Mouse (Mus musculus) liver, embryonic 13.5 days (tissue): ENCODE results near the gene Mfap1b. TPM values are rescaled to one million over a fixed set of nuclear protein-coding genes. Genes with fewer than 3 reads are reported as not detected.

Experiments used
- ATAC-seq: fragments of 200-750 bp; cut with Nextera tagmentation; 2 replicates; pipeline ENCODE4 v1.8.0; 2017; ENCODE audit warnings: low read depth, mild to moderate bottlenecking, moderate number of reproducible peaks, moderate library complexity
- DNase-seq: peaks from one replicate; pipeline ENCODE4 v3.0.0; 2022
- H3K27ac ChIP-seq: fragments of 300-500 bp; sonication (generic); 2 replicates; pipeline ENCODE4 v1.5.1; 2015; ENCODE audit warnings: moderate library complexity, mild to moderate bottlenecking, inconsistent platforms
- H3K27me3 ChIP-seq: fragments of 300-500 bp; sonication (generic); 2 replicates; pipeline ENCODE4 v1.6.1; 2015; ENCODE audit warnings: mild to moderate bottlenecking, inconsistent platforms
- H3K36me3 ChIP-seq: fragments of 300-500 bp; sonication (generic); 2 replicates; pipeline ENCODE4 v1.6.1; 2015; ENCODE audit warnings: mild to moderate bottlenecking, inconsistent platforms
- H3K4me1 ChIP-seq: fragments of 300-500 bp; sonication (generic); replicated peaks from 2 replicates; pipeline ENCODE4 v1.6.1; 2015; ENCODE audit warnings: inconsistent platforms
- H3K4me2 ChIP-seq: fragments of 300-500 bp; sonication (generic); 2 replicates; pipeline ENCODE4 v1.6.1; 2015; ENCODE audit warnings: inconsistent platforms, mild to moderate bottlenecking, moderate library complexity
- H3K4me3 ChIP-seq: fragments of 300-500 bp; sonication (generic); replicated peaks from 2 replicates; pipeline ENCODE4 v1.5.1; 2015; ENCODE audit warnings: mild to moderate bottlenecking, inconsistent platforms
- H3K9ac ChIP-seq: fragments of 300-500 bp; sonication (generic); 2 replicates; pipeline ENCODE4 v1.6.1; 2015; ENCODE audit warnings: mild to moderate bottlenecking, inconsistent platforms
- H3K9me3 ChIP-seq: fragments of 300-500 bp; sonication (generic); replicated peaks from 2 replicates; pipeline ENCODE4 v1.6.1; 2016; ENCODE audit warnings: inconsistent platforms
- WGBS: fragments of 180-500 bp; shearing (Covaris S2); methylation state at CpG from one replicate; pipeline ENCODE4 v1.1.7; 2015; ENCODE audit not compliant: insufficient replicate concordance; 5-methylcytosine and 5-hydroxymethylcytosine counted together
- microRNA-seq: library from miRNA; unstranded; fragments of <30 nt; microRNA quantifications from one replicate; pipeline ENCODE4, GENCODE M21; 2016
- polyA plus RNA-seq: library from polyadenylated mRNA; unstranded; fragments of >200 nt; fragmentation: Nextera tagmentation; extraction: Ambion mirVana; gene quantifications from 2 replicates; pipeline ENCODE4 v1.2.1, GENCODE M21; 2015

Mfap1b gene
- polyA plus RNA-seq, 1 experiment from 2014 or later = 22.7 TPM

DNA sequence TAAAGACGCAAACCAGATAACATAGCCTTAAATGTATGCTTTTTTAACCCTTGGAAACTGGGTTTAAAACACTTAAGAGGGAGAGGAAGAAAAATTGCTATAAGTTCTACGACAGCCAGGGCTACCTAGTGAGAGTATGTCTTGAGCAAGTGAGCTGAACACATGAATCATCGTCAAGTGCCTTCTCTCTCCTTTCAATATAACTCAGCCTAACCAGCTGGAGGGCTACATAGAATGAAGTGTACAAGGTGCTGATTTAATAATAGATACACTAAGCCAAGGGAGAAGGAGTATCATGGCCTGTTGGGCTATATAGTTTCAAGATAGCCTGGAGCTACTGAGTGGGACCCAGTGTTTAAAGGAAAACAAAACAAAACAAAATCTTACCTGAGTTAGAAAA is 55.4 kb downstream of the Mfap1b start:
- Histone ChIP-seq H3K27me3 (no peaks in the 10 kb centered on the region), H3K4me1 (peaks cover 46% of the 10 kb centered on the region), H3K9ac (no peak overlapping the region), H3K4me3 (no peak overlapping the region), H3K27ac (no peak overlapping the region), H3K36me3 (peaks cover 59% of the 10 kb centered on the region), H3K4me2 (no peak overlapping the region), H3K9me3 (no peaks in the 10 kb centered on the region)
- WGBS = 90% methylated on average over 3 of the region's 3 CpGs
- ATAC-seq (no peak), DNase-seq (no peak)

DNA sequence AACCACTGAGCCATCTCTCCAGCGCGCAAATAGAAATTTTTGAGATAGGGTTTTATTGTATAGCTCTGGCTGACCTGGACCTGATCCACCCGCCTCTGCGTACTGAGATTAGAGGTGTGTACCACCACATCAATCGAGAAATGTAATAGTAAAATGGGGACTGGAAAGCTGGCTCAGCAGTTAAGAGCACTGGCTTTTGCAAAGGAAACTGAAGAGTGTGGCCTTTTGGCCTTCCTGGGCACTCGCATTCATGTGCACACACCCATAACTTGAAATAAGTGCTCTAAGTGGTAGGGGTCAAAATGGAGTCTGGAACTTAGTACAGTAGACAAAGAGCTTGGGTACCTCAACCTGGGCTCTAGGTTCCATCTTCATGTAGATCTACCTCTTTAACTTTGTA is 57.5 kb downstream of the Mfap1b start:
- Histone ChIP-seq H3K27me3 (no peaks in the 10 kb centered on the region), H3K27ac (no peak overlapping the region), H3K4me3 (peak overlapping the region; percentile 98; the same call in 1 of the 2 replicates), H3K36me3 (peaks cover 39% of the 10 kb centered on the region), H3K9me3 (no peaks in the 10 kb centered on the region), H3K4me1 (peaks cover 59% of the 10 kb centered on the region), H3K9ac (0 out of 2 replicates have a peak overlapping the region, but pooled peaks have one; percentile 11), H3K4me2 (peak overlapping the region; percentile 88)
- 84% methylated on average over 6 of the region's 6 CpGs for WGBS
- DNase-seq (no peak), ATAC-seq (no peak)

- Histone ChIP-seq H3K9ac (peak overlapping the region; percentile 99), H3K36me3 (peaks cover 36% of the 10 kb centered on the region), H3K27me3 (no peaks in the 10 kb centered on the region), H3K4me1 (peaks cover 59% of the 10 kb centered on the region), H3K9me3 (no peaks in the 10 kb centered on the region), H3K4me3 (peak overlapping the region; percentile 98), H3K4me2 (peak overlapping the region; percentile 88), H3K27ac (0 out of 2 replicates have a peak overlapping the region, but pooled peaks have one; percentile 10)
- DNase-seq (no peak), ATAC-seq (no peak)
- WGBS = 63% methylated on average over 3 of the region's 3 CpGs
Observed at GRCm38 (mm10) chr2:121415591-121415990, 58.3 kb downstream of the Mfap1b start.

DNA sequence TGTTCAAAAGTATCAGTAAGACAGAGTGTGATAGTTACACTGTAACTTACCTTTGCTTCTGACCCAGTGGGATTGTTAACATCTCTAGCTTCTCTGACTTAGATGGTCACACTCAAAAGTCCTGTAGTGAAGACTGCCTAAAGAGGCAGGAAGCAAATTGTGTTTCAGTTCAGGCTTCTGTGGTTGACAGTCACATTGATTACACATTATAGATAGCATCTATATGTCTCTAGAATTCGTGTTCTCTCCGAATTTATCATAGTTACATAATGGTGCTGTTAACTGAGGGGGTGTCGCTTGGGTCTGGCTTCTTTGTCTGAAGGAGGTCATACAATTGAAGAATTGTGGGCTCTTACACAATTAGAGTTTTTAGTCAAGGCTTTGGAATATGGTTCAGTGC is 58.8 kb downstream of the Mfap1b start:
- Histone ChIP-seq H3K4me3 (peak overlapping the region; percentile 98), H3K9ac (peak overlapping the region; percentile 99), H3K27me3 (no peaks in the 10 kb centered on the region), H3K36me3 (peaks cover 34% of the 10 kb centered on the region), H3K4me2 (peak overlapping the region; percentile 88), H3K9me3 (no peaks in the 10 kb centered on the region), H3K27ac (0 out of 2 replicates have a peak overlapping the region, but pooled peaks have one; percentile 95), H3K4me1 (peaks cover 59% of the 10 kb centered on the region)
- WGBS = 26% methylated on average over 3 of the region's 3 CpGs
- DNase-seq = no peak
- ATAC-seq = no peak

DNA sequence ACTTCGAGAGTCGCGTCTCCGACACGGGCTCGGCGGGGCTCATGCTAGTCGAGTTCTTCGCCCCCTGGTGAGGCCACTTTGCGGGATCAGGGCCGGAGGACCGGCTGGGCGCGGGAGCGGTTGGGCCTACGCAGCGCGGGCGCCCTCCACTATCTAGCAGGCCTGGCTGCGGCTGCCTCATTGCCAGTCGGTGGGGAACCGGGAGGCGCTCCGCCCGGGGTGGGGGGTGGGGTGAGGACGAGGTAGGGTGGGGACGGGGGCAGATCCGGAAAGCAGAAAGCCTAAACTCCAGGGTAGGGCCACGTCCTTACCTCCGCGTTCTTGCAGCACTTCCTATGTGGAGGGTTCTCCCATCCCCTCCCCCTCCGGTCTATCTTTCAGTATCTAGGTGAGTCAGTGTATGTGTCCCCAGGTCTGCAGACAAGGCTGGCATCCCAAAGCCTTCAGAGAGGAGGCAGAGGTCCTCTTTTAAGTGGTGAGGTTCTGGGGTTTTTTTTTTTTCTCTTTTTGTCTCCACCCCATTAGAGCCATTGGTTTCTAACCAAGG is 59.7 kb downstream of the Mfap1b start:
- 0% methylated on average over 32 of the region's 32 CpGs for WGBS
- peak overlapping the region; percentile 88 for H3K4me2 ChIP-seq
- H3K36me3 ChIP-seq = peaks cover 30% of the 10 kb centered on the region

DNA sequence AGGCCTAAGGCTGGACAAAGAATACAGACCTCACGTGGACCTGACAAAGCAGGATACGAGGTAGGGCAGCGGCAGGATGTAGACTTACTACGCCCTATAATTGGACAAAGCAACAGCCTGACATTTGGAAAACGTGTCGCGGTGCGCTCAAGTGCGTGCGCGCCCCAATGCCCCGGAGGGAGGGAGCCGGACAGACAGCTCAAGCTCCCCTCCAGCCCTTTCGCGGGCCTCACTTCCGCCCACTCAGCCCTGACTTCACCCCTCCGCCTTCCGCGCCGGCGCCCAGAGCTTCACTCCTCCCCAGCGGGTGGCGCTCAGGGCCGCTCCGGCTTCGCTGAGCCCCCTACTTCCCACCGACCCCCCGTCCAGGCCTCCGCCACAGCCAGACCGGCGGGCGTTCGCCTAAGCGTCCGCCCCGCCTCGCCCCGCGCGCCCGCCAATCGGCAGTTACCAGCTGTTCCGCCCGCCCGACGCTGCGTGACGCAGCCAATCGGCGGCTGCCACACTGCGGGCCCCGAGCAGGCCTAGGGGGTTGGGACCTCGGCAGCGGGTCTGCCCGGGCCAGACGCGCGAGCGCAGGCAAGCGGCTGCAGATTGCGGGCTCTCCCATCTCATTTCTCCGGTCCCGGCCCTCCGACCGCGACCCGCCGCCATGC is 60.4 kb downstream of the Mfap1b start, which contains the start of the genes Pdia3 and Catsper2:
Pdia3 (plus strand) TSS at position 389 of the 656 bp plus-strand sequence.
Catsper2 (minus strand) TSS at position 406 of the 656 bp plus-strand sequence.
- H3K4me2 ChIP-seq = peak within 1 kb of the TSS; percentile 88
- peak; percentile 94 for DNase-seq
- ATAC-seq = peak; percentile 97
- H3K27ac ChIP-seq = peak within 1 kb of the TSS; percentile 95
- H3K36me3 ChIP-seq = peaks cover 24% of the 10 kb centered on the region
- H3K27me3 ChIP-seq = no peaks in the 10 kb centered on the region
- peak within 1 kb of the TSS; percentile 98 for H3K4me3 ChIP-seq
- peak within 1 kb of the TSS; percentile 99 for H3K9ac ChIP-seq
- H3K4me1 ChIP-seq = peaks cover 52% of the 10 kb centered on the region
- no peaks in the 10 kb centered on the region for H3K9me3 ChIP-seq
- under 1% methylated on average over 68 of the region's 68 CpGs for WGBS

More for the DNA sequence above, 59.7 kb downstream of the Mfap1b start:
- Histone ChIP-seq H3K9ac (peak overlapping the region; percentile 99), H3K4me1 (peaks cover 59% of the 10 kb centered on the region), H3K4me3 (peak overlapping the region; percentile 98), H3K9me3 (no peaks in the 10 kb centered on the region), H3K27me3 (no peaks in the 10 kb centered on the region), H3K27ac (peak overlapping the region; percentile 95)
- ATAC-seq = peak; percentile 70
- peak; percentile 40 for DNase-seq

GRCm38 (mm10) chr2:121412843-121413386 is 61.0 kb downstream of the Mfap1b start:
- Histone ChIP-seq H3K4me2 (peak overlapping the region; percentile 88), H3K4me3 (peak overlapping the region; percentile 98), H3K27me3 (no peaks in the 10 kb centered on the region), H3K27ac (peak overlapping the region; percentile 95), H3K9me3 (no peaks in the 10 kb centered on the region), H3K9ac (peak overlapping the region; percentile 99), H3K36me3 (peaks cover 18% of the 10 kb centered on the region), H3K4me1 (peaks cover 49% of the 10 kb centered on the region)
- 2% methylated on average over 4 of the region's 4 CpGs for WGBS
- ATAC-seq (peak; percentile 11; the same call in 1 of the 2 replicates), DNase-seq (peak; percentile 42)

Small RNA genes lying within 50 kb of the gene (microRNA-seq; reads per million reads assigned to microRNA genes)
- gene Gm22953 = not detected

Other genes starting within 250 kb of the Mfap1b start
- 15.5 and 18.7 TPM in 2 replicates for gene Trp53bp1, start 202.7 kb downstream of the Mfap1b start, polyA plus RNA-seq
- 0.14 and 0.20 TPM in 2 replicates for gene Map1a, start 184.5 kb downstream of the Mfap1b start, polyA plus RNA-seq
- gene Ppip5k1, start 118.7 kb downstream of the Mfap1b start, polyA plus RNA-seq = 6.1 and 7.9 TPM in 2 replicates
- 0.20 and 0.36 TPM in 2 replicates for gene Ckmt1, start 116.4 kb downstream of the Mfap1b start, polyA plus RNA-seq
- not detected in 2 replicates for gene Strc, start 86.9 kb downstream of the Mfap1b start, polyA plus RNA-seq
- 291 and 374 TPM in 2 replicates for gene Pdia3, start 60.3 kb downstream of the Mfap1b start, polyA plus RNA-seq
- 0.52 and 0.76 TPM in 2 replicates for gene Catsper2, start 60.3 kb downstream of the Mfap1b start, polyA plus RNA-seq
- 1.6 and 2.0 TPM in 2 replicates for gene Ell3, start 29.8 kb downstream of the Mfap1b start, polyA plus RNA-seq
- gene Serf2, start 24.9 kb downstream of the Mfap1b start, polyA plus RNA-seq = 269 and 300 TPM in 2 replicates
- 111 and 119 TPM in 2 replicates for gene Hypk, start 20.8 kb downstream of the Mfap1b start, polyA plus RNA-seq
- 0.07 and 0.08 TPM in 2 replicates for gene Serinc4, start 17.3 kb downstream of the Mfap1b start, polyA plus RNA-seq
- gene Mfap1a, start 32.6 kb upstream of the Mfap1b start, polyA plus RNA-seq = 14.0 and 16.0 TPM in 2 replicates
- gene Wdr76, start 32.7 kb upstream of the Mfap1b start, polyA plus RNA-seq = 9.3 and 12.5 TPM in 2 replicates